Mouse (Mus musculus) MEL (cell line): Measurements from ENCODE around the gene Mipol1. TPM values are rescaled to one million over a fixed set of nuclear protein-coding genes. Genes with fewer than 3 reads are reported as not detected.
"Not testable (repeated sequence)": the region's sequence is repeated elsewhere in the genome, so short reads cannot be mapped to it uniquely, and the experiment has no call there.

ENCODE experiments used
- DNase-seq: peaks from one replicate; pipeline ENCODE4 v3.0.0; 2011; ENCODE audit warnings: low read depth, low spot score
- H3K27ac ChIP-seq: 2 replicates; pipeline ENCODE4 v1.5.1; 2012; ENCODE audit warnings: low read depth, mild to moderate bottlenecking, control low read depth, low read length, moderate library complexity; ENCODE audit not compliant: control insufficient read depth
- H3K27me3 ChIP-seq, 2 experiments: fragments of 150-350 bp in 1 of 2; sonication (generic) in 1 of 2; 2 replicates each; pipeline ENCODE4 v1.6.1; 2012; ENCODE audit warnings: low read length in 2 of 2, mild to moderate bottlenecking in 2 of 2, improper control_type of control experiment in 1 of 2, moderate library complexity in 1 of 2; ENCODE audit not compliant: insufficient read depth in 2 of 2, control insufficient read depth in 1 of 2
- H3K36me3 ChIP-seq, 2 experiments: 2 replicates each; pipeline ENCODE4 v1.6.1; 2012 to 2014; ENCODE audit warnings: low read length in 2 of 2, improper control_type of control experiment in 1 of 2, inconsistent platforms in 1 of 2, mild to moderate bottlenecking in 1 of 2; ENCODE audit not compliant: insufficient read depth in 2 of 2, control insufficient read depth in 1 of 2
- H3K4me1 ChIP-seq, 2 experiments: fragments of 150-350 bp in 1 of 2; sonication (generic) in 1 of 2; 2 replicates each; pipeline ENCODE4 v1.6.1; 2012; ENCODE audit warnings: low read length in 2 of 2, improper control_type of control experiment in 1 of 2, mild to moderate bottlenecking in 1 of 2; ENCODE audit not compliant: insufficient read depth in 2 of 2, control insufficient read depth in 1 of 2
- H3K4me3 ChIP-seq, 2 experiments: fragments of 150-350 bp in 1 of 2; sonication (generic) in 1 of 2; 2 replicates each; pipeline ENCODE4 v1.5.1; 2012; ENCODE audit warnings: low read depth in 2 of 2, low read length in 2 of 2, mild to moderate bottlenecking in 2 of 2, moderate library complexity in 2 of 2, control low read depth in 1 of 2, improper control_type of control experiment in 1 of 2; ENCODE audit not compliant: control insufficient read depth in 1 of 2, insufficient read depth in 1 of 2
- H3K79me2 ChIP-seq: 2 replicates; pipeline ENCODE4 v1.6.1; 2012; ENCODE audit warnings: mild to moderate bottlenecking, low read length, moderate library complexity; ENCODE audit not compliant: control insufficient read depth, poor library complexity, insufficient read depth
- H3K9ac ChIP-seq: 2 replicates; pipeline ENCODE4 v1.6.1; 2012; ENCODE audit warnings: low read depth, mild to moderate bottlenecking, control low read depth, low read length, moderate library complexity; ENCODE audit not compliant: control insufficient read depth, poor library complexity, severe bottlenecking
- H3K9me3 ChIP-seq: fragments of 150-350 bp; sonication (generic); replicated peaks from 2 replicates; pipeline ENCODE4 v1.6.1; 2012; ENCODE audit warnings: mild to moderate bottlenecking, low read length, improper control_type of control experiment, moderate library complexity; ENCODE audit not compliant: insufficient read depth
- ELF1 ChIP-seq: IDR thresholded peaks from 2 replicates; pipeline ENCODE4 v1.6.1; 2014; ENCODE audit warnings: low read depth, mild to moderate bottlenecking, inconsistent platforms, low read length, improper control_type of control experiment, moderate library complexity
- EP300 ChIP-seq, 2 experiments: IDR thresholded peaks; 2 replicates each; pipeline ENCODE4 v1.6.1; 2011; ENCODE audit warnings: improper control_type of control experiment in 2 of 2, low read length in 2 of 2, low read depth in 1 of 2, mild to moderate bottlenecking in 1 of 2
- ETS1 ChIP-seq: IDR thresholded peaks from 2 replicates; pipeline ENCODE4 v1.6.1; 2012; ENCODE audit warnings: low read depth, mild to moderate bottlenecking, inconsistent platforms, low read length, improper control_type of control experiment, moderate library complexity
- GABPA ChIP-seq: IDR thresholded peaks from 2 replicates; pipeline ENCODE4 v1.6.1; 2012; ENCODE audit warnings: low read depth, mild to moderate bottlenecking, inconsistent platforms, low read length, improper control_type of control experiment, moderate library complexity
- MAX ChIP-seq: IDR thresholded peaks from 2 replicates; pipeline ENCODE4 v1.6.1; 2011; ENCODE audit warnings: low read length, improper control_type of control experiment
- MEF2A ChIP-seq: IDR thresholded peaks from 2 replicates; pipeline ENCODE4 v1.6.1; 2014; ENCODE audit warnings: low read depth, mild to moderate bottlenecking, inconsistent platforms, low read length, improper control_type of control experiment; ENCODE audit not compliant: poor library complexity, insufficient replicate concordance, severe bottlenecking; ENCODE audit errors: extremely low read depth
- MYC ChIP-seq: IDR thresholded peaks from 2 replicates; pipeline ENCODE4 v1.6.1; 2011; ENCODE audit warnings: low read depth, mild to moderate bottlenecking, low read length, improper control_type of control experiment, moderate library complexity
- NRF1 ChIP-seq: IDR thresholded peaks from 2 replicates; pipeline ENCODE4 v1.6.1; 2014; ENCODE audit warnings: low read depth, mild to moderate bottlenecking, inconsistent platforms, low read length, improper control_type of control experiment, moderate library complexity; ENCODE audit not compliant: poor library complexity, insufficient read depth, severe bottlenecking
- POLR2A ChIP-seq, 2 experiments: IDR thresholded peaks; 2 replicates each; pipeline ENCODE4 v1.6.1; 2011 to 2012; ENCODE audit warnings: low read length in 2 of 2, mild to moderate bottlenecking in 2 of 2, control low read depth in 1 of 2, improper control_type of control experiment in 1 of 2, low read depth in 1 of 2, moderate library complexity in 1 of 2; ENCODE audit not compliant: control insufficient read depth in 1 of 2, insufficient read depth in 1 of 2, poor library complexity in 1 of 2
- POLR2AphosphoS2 ChIP-seq: IDR thresholded peaks from 2 replicates; pipeline ENCODE4 v1.6.1; 2011; ENCODE audit warnings: low read length, improper control_type of control experiment
- SIN3A ChIP-seq: IDR thresholded peaks from 2 replicates; pipeline ENCODE4 v1.6.1; 2012; ENCODE audit warnings: low read length, improper control_type of control experiment, inconsistent platforms
- SMC3 ChIP-seq: IDR thresholded peaks from 2 replicates; pipeline ENCODE4 v1.6.1; 2011; ENCODE audit warnings: low read depth, low read length, improper control_type of control experiment
- TBP ChIP-seq: IDR thresholded peaks from 2 replicates; pipeline ENCODE4 v1.8.0; 2011; ENCODE audit warnings: low read depth, low read length, improper control_type of control experiment
- TCF12 ChIP-seq: IDR thresholded peaks from 2 replicates; pipeline ENCODE4 v1.6.1; 2014; ENCODE audit warnings: low read depth, mild to moderate bottlenecking, inconsistent platforms, low read length, improper control_type of control experiment, moderate library complexity
- USF1 ChIP-seq: IDR thresholded peaks from 2 replicates; pipeline ENCODE4 v1.6.1; 2014; ENCODE audit warnings: low read depth, mild to moderate bottlenecking, inconsistent platforms, low read length, improper control_type of control experiment, moderate library complexity
- USF2 ChIP-seq, 2 experiments: IDR thresholded peaks; 2 replicates each; pipeline ENCODE4 v1.6.1; 2011 to 2012; ENCODE audit warnings: improper control_type of control experiment in 2 of 2, low read length in 2 of 2, borderline replicate concordance in 1 of 2, inconsistent platforms in 1 of 2, low read depth in 1 of 2, mild to moderate bottlenecking in 1 of 2; ENCODE audit not compliant: insufficient read depth in 1 of 2
- polyA plus RNA-seq, 2 experiments: library from polyadenylated mRNA; stranded (reverse) in 1 of 2; unstranded in 1 of 2; fragments of >175 nt in 1 of 2; fragments of >200 nt in 1 of 2; gene quantifications; 2 replicates each; pipeline versions ENCODE4 v1.2.1 to v1.2.4; 2012; ENCODE audit warnings: low replicate concordance in 2 of 2, low read depth in 1 of 2; ENCODE audit not compliant: insufficient read length in 2 of 2, insufficient read depth in 1 of 2, missing spikeins in 1 of 2
- total RNA-seq: library from RNA; depleted of rRNA; stranded (reverse); fragments of 300-350 nt; gene quantifications from 2 replicates; pipeline ENCODE4 v1.2.3, GENCODE M21; 2012

Mipol1 gene
- total and polyA plus RNA-seq, 3 experiments = 4.0 to 8.3 TPM; not detected in 1

- DNase-seq = no peak
- Histone ChIP-seq H3K27ac (no peak overlapping the region), H3K36me3 (no peaks in the 10 kb centered on the region), H3K9ac (no peak overlapping the region), H3K27me3 (no peaks in the 10 kb centered on the region), H3K4me1 (no peaks in the 10 kb centered on the region), H3K4me3 (no peak overlapping the region), H3K9me3 (no peaks in the 10 kb centered on the region), H3K79me2 (no peaks in the 10 kb centered on the region)
- TF ChIP-seq NRF1 (no peak), SMC3 (no peak), ETS1 (no peak), EP300 (IDR thresholded peaks at IDR 0.05; ENCODE audit: low read depth in 1 of 2, low read length in 2 of 2) (no peak), TBP (no peak), GABPA (no peak), MAX (no peak), POLR2A (IDR thresholded peaks at IDR 0.05; ENCODE audit: control insufficient read depth in 1 of 2, insufficient read depth in 1 of 2, low read depth in 1 of 2, low read length in 2 of 2, poor library complexity in 1 of 2) (no peak), ELF1 (no peak), USF1 (no peak), USF2 (IDR thresholded peaks at IDR 0.05; ENCODE audit: borderline replicate concordance in 1 of 2, insufficient read depth in 1 of 2, low read depth in 1 of 2, low read length in 2 of 2) (no peak)
Observed at GRCm38 (mm10) chr12:57428767-57429166, 198.5 kb downstream of the Mipol1 start.

DNA sequence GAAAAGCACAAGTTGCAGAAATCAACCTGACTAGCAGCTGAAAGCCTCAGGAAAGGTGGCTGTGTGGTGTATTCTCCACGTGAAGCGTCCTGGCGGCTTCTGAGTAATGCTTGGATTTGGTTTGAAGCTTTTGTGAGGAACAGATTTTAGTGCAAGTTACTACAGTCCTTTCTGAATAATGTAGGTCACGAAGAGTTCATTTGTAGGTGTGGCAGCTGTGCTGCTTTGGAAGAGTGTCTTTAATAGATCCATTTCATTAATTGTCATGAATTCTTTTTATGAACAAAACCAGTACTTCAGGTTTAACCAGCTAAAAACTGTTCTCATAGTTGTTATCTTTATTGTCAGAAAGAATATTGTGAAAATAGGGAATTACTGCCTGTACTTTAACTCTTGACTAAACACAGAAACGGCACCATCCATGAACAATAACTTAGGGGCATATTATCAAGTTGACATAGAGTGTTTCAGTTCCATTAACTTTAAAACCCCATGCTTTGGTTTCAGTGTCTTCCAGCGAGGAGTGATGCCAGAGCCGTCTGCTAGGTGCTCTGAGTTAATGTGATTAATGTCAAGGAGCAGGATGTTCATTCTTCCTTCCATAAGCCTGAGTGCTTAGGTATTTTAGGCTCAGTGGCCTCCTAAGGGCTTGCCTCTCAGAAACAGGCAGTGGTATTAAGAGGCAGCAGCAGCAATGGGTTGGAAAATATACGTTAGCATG is 206.9 kb downstream of the Mipol1 start:
- DNase-seq, H3K27me3 ChIP-seq, H3K9me3 ChIP-seq, H3K27ac ChIP-seq, H3K4me1 ChIP-seq, H3K9ac ChIP-seq, H3K79me2 ChIP-seq, H3K36me3 ChIP-seq, H3K4me3 ChIP-seq: not testable (repeated sequence)

DNA sequence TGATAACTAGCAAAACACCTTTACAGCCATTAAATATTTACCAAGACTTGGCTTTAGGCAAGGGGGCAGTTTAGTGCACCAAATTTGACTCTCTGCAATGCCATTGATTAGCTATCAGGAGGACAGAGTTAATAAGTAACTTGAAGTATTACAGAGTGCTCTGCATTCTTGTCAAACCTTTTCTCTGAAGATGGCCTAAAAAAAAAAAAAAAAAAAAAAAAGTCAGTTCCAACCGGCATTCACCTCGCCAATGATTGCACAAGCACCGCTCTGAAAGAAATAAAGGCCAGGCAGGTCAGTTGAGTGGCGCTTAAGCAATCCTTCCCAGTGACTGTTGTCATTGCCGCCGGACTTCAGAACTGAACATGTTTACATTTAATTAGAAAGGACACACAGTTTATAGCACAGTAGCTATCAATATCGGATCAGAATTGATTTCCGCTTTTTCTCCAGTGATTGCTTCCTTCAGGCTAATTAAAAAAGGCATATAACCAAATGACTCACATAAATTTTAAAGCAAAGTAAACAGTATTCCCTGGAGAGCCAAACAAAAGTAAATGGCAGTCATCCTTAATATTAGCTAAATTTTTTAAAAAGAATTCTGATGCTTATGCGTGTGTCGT is 214.2 kb downstream of the Mipol1 start:
- TF ChIP-seq SIN3A (no peak), MEF2A (no peak), MYC (no peak), POLR2AphosphoS2 (no peak), EP300 (IDR thresholded peaks at IDR 0.05; ENCODE audit: low read depth in 1 of 2, low read length in 2 of 2) (no peak), TCF12 (no peak)
- H3K9me3 ChIP-seq = no peaks in the 10 kb centered on the region
- H3K79me2 ChIP-seq = no peaks in the 10 kb centered on the region
- H3K27me3 ChIP-seq = no peaks in the 10 kb centered on the region
- H3K9ac ChIP-seq = no peak overlapping the region
- no peak overlapping the region for H3K27ac ChIP-seq
- H3K4me1 ChIP-seq = no peaks in the 10 kb centered on the region
- H3K36me3 ChIP-seq = no peaks in the 10 kb centered on the region
- DNase-seq = no peak
- H3K4me3 ChIP-seq = no peak overlapping the region
